Mouse (Mus musculus) mature B cell (primary cell): ENCODE data around the gene Med15.
"Not testable (repeated sequence)": the region's sequence is repeated elsewhere in the genome, so short reads cannot be mapped to it uniquely, and the experiment has no call there.

Experiments used
- in situ Hi-C: fragments of 300-500 bp; cut with MboI; formaldehyde crosslinking; loops from 2 replicates; pipeline ENCODE4 v1.14.3; 2019

Med15 gene

DNA sequence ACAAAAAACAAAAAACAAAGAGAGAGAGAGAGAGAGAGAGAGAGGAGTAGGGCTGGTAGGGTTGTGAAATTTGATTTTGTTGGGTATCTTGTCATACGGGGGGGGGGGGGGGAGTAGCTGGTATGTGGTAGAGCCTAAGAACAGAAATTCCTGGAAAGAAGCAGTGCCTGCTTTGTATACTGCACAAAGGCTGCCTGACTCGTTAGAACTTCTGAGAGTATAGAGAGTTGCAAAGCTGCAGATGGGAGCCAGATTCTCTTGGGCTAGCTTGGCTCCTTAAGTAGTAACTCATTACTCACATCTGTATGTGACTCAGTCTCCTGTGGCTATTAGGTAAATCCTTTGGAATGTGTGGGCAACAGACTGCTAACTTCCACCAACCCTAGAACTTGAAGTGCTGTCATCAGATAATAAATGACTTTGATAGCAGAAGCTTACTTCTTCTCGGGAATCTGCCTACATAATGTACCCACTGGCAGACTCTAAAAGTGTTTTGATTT, at the start of gene Med15:
Med15 (minus strand) TSS at position 51 of the 500 bp plus-strand sequence.
- in situ Hi-C loops: no loop called here

DNA sequence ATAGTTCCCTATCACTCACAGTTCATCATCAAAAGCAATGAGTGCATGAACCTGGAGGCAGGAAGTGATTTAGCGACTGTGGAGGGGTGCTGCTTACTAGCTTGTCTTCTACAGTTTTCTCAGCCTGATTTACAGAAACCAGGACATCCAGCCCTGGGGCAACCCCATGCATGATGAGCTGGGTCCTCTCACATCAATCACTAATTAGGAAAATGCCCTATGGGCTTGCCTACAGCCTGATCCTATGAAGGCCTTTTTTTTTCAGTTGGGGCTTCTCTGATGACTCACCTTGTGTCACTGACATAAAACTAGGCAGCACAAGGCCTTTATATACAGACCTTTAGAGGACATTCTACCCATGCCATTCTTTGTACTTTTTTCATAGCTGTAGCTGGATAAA, 47.0 kb upstream of the Med15 start:
- in situ Hi-C loops: no loop called here

DNA sequence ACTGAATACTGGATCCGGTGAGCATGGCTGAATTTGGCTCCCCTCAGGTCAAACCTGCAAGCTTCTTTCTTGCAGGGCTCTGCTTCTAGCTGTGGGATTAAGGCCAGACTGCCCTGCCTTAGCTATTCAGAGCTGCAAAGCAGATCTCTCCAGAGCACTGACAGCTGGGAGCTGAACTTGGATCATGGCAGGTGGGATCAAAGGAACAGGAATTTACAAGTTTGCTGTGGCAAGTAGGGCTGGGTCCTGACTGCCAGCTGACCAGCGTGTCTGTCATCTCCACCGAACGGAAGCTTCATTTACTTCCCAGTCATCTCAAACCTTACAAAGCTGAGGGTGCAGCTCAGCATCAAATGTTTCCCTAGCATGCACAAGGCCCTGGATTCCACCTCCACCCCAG, 45.5 kb upstream of the Med15 start:
- in situ Hi-C loops: no loop called here

GRCm38 (mm10) chr16:17776828-17777227, 44.1 kb upstream of the Med15 start:
- in situ Hi-C loops: no loop called here

- in situ Hi-C loops: no loop called here
Observed at GRCm38 (mm10) chr16:17771117-17771865, 38.6 kb upstream of the Med15 start.

DNA sequence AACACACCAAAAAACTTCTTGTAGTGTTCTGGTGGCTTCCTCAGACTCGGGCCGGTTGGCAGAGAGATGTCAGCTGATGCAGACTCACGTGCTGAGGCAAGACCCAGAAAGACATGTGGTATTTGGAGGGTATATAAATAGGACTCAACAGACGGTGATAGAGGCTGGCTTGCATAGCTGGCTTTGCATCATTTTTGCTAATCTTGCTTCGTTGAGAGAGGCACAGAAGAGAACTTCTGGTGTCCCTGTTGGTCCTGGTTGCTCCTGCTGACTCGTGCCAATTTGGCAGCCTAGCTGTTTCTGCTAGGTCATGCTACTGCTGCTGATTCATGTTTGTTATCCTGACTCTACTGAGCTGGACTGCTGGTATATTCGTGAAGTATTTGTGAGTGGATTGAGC, 36.1 kb upstream of the Med15 start:
- in situ Hi-C loops: no loop called here

- in situ Hi-C loops: no loop called here
Observed at GRCm38 (mm10) chr16:17764108-17764511, 31.4 kb upstream of the Med15 start.

- in situ Hi-C loops: no loop called here
Observed at GRCm38 (mm10) chr16:17761074-17761473, 28.4 kb upstream of the Med15 start.

GRCm38 (mm10) chr16:17760657-17761056, 28.0 kb upstream of the Med15 start:
- in situ Hi-C loops: no loop called here

- in situ Hi-C loops: no loop called here
Observed at GRCm38 (mm10) chr16:17759813-17760321, 27.2 kb upstream of the Med15 start.

- in situ Hi-C loops: no loop called here
Observed at GRCm38 (mm10) chr16:17759344-17759773, 26.7 kb upstream of the Med15 start, which contains the start of gene Klhl22. TSS of gene Klhl22 (plus strand) at chr16:17759618.

DNA sequence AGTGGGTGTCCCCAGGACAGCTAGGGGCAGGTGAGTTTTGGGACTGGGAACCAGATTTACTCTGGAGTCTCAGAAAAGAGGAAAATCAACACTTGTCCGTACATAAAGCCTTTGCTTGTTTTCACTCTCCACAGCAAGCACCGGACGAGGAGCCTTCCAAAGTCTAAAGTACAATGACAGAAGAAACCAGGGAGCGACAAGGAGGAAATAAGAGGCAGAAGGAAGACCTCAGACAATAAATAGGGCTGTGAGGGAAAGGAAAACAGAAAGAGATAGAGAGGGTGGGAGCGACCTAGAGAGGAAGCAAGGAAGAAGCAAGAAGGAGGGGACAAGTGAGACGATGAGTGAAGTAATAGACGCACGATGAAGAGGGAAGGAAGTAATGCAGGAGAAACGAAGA, 26.2 kb upstream of the Med15 start:
- in situ Hi-C loops: no loop called here

DNA sequence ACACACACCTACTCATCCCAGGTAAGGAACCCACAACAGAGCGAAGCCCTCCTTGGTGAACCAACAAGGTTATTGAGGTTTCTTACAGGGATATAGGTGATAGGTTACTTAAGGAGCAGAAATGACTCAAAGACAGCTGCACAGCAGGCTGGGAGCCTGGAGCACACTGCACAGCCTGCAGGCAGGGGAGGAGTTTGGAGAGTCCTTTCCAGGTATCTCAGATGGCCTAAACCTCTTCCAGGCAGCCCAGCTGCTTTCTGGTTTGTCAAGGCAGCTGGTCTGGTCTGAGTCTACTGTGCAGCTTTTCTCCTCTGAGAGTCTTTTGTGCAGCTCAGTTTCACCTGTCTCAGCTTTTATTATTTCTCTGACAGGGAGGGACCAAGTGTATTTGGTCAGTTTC, 25.1 kb upstream of the Med15 start:
- in situ Hi-C loops: no loop called here

DNA sequence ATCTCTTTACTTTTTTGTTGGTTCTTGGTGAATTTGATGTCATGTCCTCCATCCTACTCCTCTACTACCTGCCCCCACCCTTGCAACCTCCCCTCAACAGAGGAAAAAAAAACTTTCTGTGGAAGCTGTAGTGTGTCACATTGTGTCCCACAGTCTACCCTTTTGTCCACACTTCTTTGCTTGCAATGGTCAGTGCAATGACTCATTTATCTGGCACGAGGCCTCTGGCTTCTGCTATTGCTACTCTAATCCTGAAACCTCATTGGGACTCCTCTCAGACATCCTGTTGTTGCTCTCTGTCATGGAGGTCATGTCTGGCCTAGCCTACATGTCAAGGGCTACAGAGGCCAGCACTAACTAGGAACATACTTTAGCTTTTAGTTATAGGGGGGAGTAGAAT, 21.0 kb upstream of the Med15 start:
- in situ Hi-C loops: no loop called here

DNA sequence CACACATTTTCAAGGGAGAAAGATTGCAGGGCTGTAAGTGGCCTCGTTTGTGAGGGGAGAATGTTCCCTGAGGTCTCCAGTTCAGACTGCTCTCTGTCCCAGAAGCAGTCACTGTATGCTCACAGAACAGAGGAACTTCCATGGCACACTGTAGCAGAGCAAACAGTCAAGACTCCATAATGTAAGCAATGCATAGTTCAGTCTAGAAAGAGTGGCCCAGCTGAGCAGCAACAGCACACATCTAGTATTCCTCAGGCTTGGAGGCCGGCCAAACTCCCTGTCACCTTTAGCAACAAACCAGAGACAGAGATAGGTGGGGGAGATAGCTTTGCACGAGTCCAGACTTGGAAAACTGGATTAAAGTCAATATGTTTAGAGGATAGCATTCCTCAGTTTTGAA, 20.3 kb upstream of the Med15 start:
- in situ Hi-C loops: no loop called here

DNA sequence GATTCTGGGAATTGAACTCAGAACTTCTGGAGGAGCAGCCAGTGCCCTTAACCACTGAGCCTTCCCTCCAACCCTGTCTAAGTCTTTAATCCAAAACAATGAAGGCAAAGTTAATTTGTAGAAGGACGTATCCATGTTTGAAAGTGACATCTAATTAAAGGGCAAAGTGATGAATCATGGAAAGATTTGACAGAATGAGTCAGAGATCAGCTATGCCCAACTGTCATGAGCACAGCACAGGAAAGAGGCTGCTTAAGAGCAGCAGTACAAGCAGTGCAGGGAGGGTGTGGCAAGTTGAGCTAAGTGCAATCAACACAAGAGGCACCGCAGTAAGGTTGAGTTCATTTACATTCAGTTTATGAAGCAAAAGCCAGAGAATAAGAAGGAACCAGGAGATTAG, 12.4 kb upstream of the Med15 start:
- in situ Hi-C loops: no loop called here

- in situ Hi-C loops: no loop called here
Observed at GRCm38 (mm10) chr16:17744536-17744935, 11.8 kb upstream of the Med15 start.

DNA sequence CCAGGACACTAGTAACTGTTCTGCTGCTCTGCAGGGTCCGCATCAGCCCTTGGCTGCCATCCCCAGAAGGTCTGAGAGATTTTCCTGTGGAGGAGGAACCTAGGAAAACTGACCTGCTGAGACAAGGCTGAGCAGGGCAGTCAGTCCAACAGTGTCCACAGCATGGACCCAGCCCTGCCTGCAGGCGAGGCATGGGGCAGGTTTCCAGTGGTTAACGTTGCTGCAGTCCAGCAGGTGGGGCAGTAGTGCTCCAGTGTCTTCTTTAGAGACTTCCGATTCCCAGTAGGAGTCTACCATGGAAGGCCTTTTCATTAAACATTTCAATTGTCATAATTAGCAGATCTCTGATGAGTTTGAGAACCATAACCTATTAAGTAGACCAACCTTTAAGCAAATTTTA, 10.6 kb upstream of the Med15 start:
- in situ Hi-C loops: no loop called here

DNA sequence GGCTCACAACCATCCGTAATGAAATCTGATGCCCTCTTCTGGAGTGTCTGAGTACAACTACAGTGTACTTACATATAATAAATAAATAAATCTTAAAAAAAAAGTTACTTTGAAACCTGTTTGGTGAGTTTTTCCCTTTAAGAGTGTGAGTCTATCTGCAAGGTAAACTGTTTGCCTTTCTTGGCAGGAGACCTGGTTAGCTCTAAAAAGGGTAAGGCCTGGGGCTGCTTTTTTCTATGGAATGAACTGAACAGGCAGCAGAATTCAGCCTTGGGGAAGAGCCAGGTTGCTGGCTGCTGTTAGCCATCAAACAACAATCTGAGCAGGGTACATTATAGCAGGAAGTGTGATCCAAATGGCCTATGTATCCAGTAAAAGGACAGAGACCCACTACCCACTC, 10.1 kb upstream of the Med15 start:
- in situ Hi-C loops: no loop called here

GRCm38 (mm10) chr16:17740080-17740479, 7.4 kb upstream of the Med15 start:
- in situ Hi-C loops: no loop called here

GRCm38 (mm10) chr16:17736156-17736555, 3.5 kb upstream of the Med15 start:
- in situ Hi-C loops: no loop called here

DNA sequence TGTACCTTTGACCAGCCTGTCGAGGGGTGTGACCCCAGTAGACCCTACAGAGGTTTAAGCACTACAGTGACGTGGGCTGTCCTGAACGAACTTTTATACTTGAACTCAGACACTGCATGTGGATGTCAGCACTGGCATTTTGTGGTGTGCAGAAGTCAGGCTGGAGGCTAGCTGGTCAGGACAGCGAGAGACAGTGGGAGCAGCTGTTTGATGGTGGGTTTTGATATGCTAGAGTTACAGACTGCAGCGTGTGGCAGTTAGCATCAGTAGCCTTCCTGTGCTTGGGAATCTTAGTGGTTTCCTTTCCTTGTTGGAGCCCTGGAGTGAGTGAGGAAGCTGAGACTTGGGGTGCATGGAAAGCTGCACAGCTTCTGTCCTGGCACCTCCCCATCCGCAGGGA, 2.2 kb upstream of the Med15 start:
- in situ Hi-C loops: not testable (repeated sequence)

DNA sequence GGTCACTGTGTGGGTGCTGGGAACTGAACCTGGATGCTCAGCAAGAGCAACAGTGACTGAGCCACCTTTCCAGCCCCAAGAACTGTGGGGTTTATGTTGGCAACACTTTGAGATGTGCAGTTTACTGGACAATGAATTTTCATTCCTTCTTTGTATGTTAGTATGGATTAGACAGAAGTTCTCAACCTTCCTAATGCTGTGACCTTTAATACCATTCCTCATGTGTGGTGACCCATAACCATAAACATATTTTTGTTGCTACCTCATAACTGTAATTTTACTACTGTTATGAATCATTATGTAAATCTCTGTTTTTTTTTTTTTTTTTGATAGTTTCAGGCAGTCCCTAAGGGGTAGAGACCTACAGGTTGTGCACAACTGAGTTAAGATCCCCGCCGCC, 955 bp upstream of the Med15 start:
- in situ Hi-C loops: no loop called here

DNA sequence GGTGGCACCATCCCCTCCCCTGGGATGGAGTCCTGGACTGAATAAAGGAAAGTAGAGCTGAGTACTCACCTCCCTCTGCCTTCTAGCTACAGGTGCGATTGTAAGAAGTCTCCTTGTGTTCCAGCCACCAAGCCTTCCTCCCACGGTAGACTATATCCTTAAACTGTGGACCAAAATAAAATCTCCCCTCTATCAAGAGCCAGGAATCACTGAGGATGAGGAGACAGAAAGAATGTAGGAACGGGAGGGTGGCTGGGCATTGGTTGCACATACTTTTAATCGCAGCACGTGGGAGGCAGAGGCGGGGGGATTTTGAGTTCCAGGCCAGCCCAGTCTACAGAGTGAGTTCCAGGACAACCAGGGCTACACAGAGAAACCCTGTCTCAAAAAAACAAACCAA, 260 bp downstream of the Med15 start:
- in situ Hi-C loops: no loop called here
